Mouse (Mus musculus) intestine, embryonic 14.5 days (tissue): ENCODE measurements around the gene Knl1. TPM values are rescaled to one million over a fixed set of nuclear protein-coding genes. Genes with fewer than 3 reads are reported as not detected.

Experiments used
- ATAC-seq: fragments of 200-750 bp; cut with Nextera tagmentation; replicated peaks from 2 replicates; pipeline ENCODE4 v1.8.0; 2017; ENCODE audit warnings: low read depth, moderate number of reproducible peaks, moderate TSS enrichment, moderate library complexity; ENCODE audit not compliant: low FRiP score, low TSS enrichment
- DNase-seq: peaks from one replicate; pipeline ENCODE4 v3.0.0-alpha.2; 2018; ENCODE audit warnings: low spot score
- H3K27ac ChIP-seq: fragments of 300-500 bp; sonication (generic); 2 replicates; pipeline ENCODE4 v1.5.1; 2014; ENCODE audit warnings: low read depth, mild to moderate bottlenecking, control low read depth
- H3K27me3 ChIP-seq: fragments of 300-500 bp; sonication (generic); replicated peaks from 2 replicates; pipeline ENCODE4 v1.6.1; 2014; ENCODE audit warnings: low read length, control low read depth; ENCODE audit not compliant: control insufficient read depth, insufficient read depth
- H3K36me3 ChIP-seq: fragments of 300-500 bp; sonication (generic); 2 replicates; pipeline ENCODE4 v1.6.1; 2014; ENCODE audit warnings: low read length, control low read depth; ENCODE audit not compliant: control insufficient read depth, insufficient read depth
- H3K4me1 ChIP-seq: fragments of 300-500 bp; sonication (generic); replicated peaks from 2 replicates; pipeline ENCODE4 v1.6.1; 2014; ENCODE audit warnings: low read length, control low read depth, mixed read lengths; ENCODE audit not compliant: control insufficient read depth, insufficient read depth
- H3K4me2 ChIP-seq: fragments of 300-500 bp; sonication (generic); 2 replicates; pipeline ENCODE4 v1.6.1; 2014; ENCODE audit warnings: low read length
- H3K4me3 ChIP-seq: fragments of 300-500 bp; sonication (generic); 2 replicates; pipeline ENCODE4 v1.5.1; 2014; ENCODE audit warnings: low read depth, low read length, control low read depth, mixed read lengths
- H3K9ac ChIP-seq: fragments of 300-500 bp; sonication (generic); 2 replicates; pipeline ENCODE4 v1.6.1; 2014; ENCODE audit warnings: mild to moderate bottlenecking, low read length
- H3K9me3 ChIP-seq: fragments of 300-500 bp; sonication (generic); 2 replicates; pipeline ENCODE4 v1.6.1; 2016; ENCODE audit warnings: low read length, control low read depth; ENCODE audit not compliant: control insufficient read depth
- WGBS: fragments of 180-500 bp; shearing (Covaris S2); extraction: QIAGEN DNeasy Blood & Tissue Kit; methylation state at CpG from one replicate; pipeline ENCODE4 v1.1.7; 2014; 5-methylcytosine and 5-hydroxymethylcytosine counted together
- polyA plus RNA-seq: library from polyadenylated mRNA; unstranded; fragments of >200 nt; fragmentation: Nextera tagmentation; extraction: Ambion mirVana; gene quantifications from 2 replicates; pipeline ENCODE4 v1.2.1, GENCODE M21; 2014

Gene Knl1
- polyA plus RNA-seq, 1 experiment from 2014 or later = 46.5 TPM

- Histone ChIP-seq H3K4me3 (peak overlapping the region; percentile 81), H3K4me1 (peaks cover 6% of the 10 kb centered on the region), H3K27me3 (no peaks in the 10 kb centered on the region), H3K36me3 (peaks cover 19% of the 10 kb centered on the region; the same call in 1 of the 2 replicates), H3K9ac (peak overlapping the region; percentile 81), H3K27ac (peak overlapping the region; percentile 94; the same call in 1 of the 2 replicates), H3K4me2 (peak overlapping the region; percentile 91), H3K9me3 (no peaks in the 10 kb centered on the region)
- DNase-seq (no peak), ATAC-seq (no peak)
- WGBS = 9% methylated on average over 20 of the region's 20 CpGs
Observed at GRCm38 (mm10) chr2:119113121-119113925, 66.4 kb downstream of the Knl1 start.

GRCm38 (mm10) chr2:119136346-119136898, 89.5 kb downstream of the Knl1 start:
- Histone ChIP-seq H3K27ac (no peak overlapping the region), H3K9ac (no peak overlapping the region), H3K36me3 (peaks cover 82% of the 10 kb centered on the region), H3K4me3 (no peak overlapping the region), H3K4me1 (no peaks in the 10 kb centered on the region), H3K4me2 (no peak overlapping the region), H3K9me3 (no peaks in the 10 kb centered on the region), H3K27me3 (no peaks in the 10 kb centered on the region)
- DNase-seq = no peak
- 82% methylated on average over 5 of the region's 5 CpGs for WGBS
- no peak for ATAC-seq

- no peak overlapping the region for H3K4me2 ChIP-seq
- H3K9ac ChIP-seq = no peak overlapping the region
- no peak for ATAC-seq
- H3K36me3 ChIP-seq = peaks cover 81% of the 10 kb centered on the region
- DNase-seq = no peak
- H3K4me3 ChIP-seq = no peak overlapping the region
- 87% methylated on average over 2 of the region's 2 CpGs for WGBS
- no peaks in the 10 kb centered on the region for H3K27me3 ChIP-seq
- H3K27ac ChIP-seq = no peak overlapping the region
- H3K9me3 ChIP-seq = no peaks in the 10 kb centered on the region
- H3K4me1 ChIP-seq = no peaks in the 10 kb centered on the region
Observed at GRCm38 (mm10) chr2:119145199-119145598, 98.3 kb downstream of the Knl1 start.

GRCm38 (mm10) chr2:119146435-119146834, 99.5 kb downstream of the Knl1 start:
- DNase-seq = no peak
- H3K36me3 ChIP-seq = peaks cover 86% of the 10 kb centered on the region
- H3K27ac ChIP-seq = no peak overlapping the region
- WGBS = 91% methylated on average over 6 of the region's 6 CpGs
- no peaks in the 10 kb centered on the region for H3K27me3 ChIP-seq
- H3K9me3 ChIP-seq = no peaks in the 10 kb centered on the region
- no peak for ATAC-seq
- H3K4me2 ChIP-seq = no peak overlapping the region
- no peak overlapping the region for H3K9ac ChIP-seq
- H3K4me3 ChIP-seq = no peak overlapping the region
- no peaks in the 10 kb centered on the region for H3K4me1 ChIP-seq

GRCm38 (mm10) chr2:119147160-119147678, 100.3 kb downstream of the Knl1 start:
- peaks cover 86% of the 10 kb centered on the region for H3K36me3 ChIP-seq
- no peak overlapping the region for H3K9ac ChIP-seq
- H3K27me3 ChIP-seq = no peaks in the 10 kb centered on the region
- no peaks in the 10 kb centered on the region for H3K4me1 ChIP-seq
- WGBS = 87% methylated on average over 22 of the region's 22 CpGs
- no peak overlapping the region for H3K4me2 ChIP-seq
- no peak overlapping the region for H3K27ac ChIP-seq
- H3K9me3 ChIP-seq = no peaks in the 10 kb centered on the region
- DNase-seq = no peak
- H3K4me3 ChIP-seq = no peak overlapping the region
- ATAC-seq = no peak

- Histone ChIP-seq H3K27ac (no peak overlapping the region), H3K4me3 (no peak overlapping the region), H3K4me1 (no peaks in the 10 kb centered on the region), H3K9ac (no peak overlapping the region), H3K4me2 (no peak overlapping the region), H3K27me3 (no peaks in the 10 kb centered on the region), H3K9me3 (no peaks in the 10 kb centered on the region), H3K36me3 (peaks cover 86% of the 10 kb centered on the region)
- 91% methylated on average over 8 of the region's 8 CpGs for WGBS
- ATAC-seq (no peak), DNase-seq (no peak)
Observed at GRCm38 (mm10) chr2:119147775-119148174, 100.9 kb downstream of the Knl1 start.

GRCm38 (mm10) chr2:119152255-119152654, 105.3 kb downstream of the Knl1 start:
- DNase-seq (no peak), ATAC-seq (no peak)
- H3K27me3 ChIP-seq = no peaks in the 10 kb centered on the region
- 90% methylated on average over 6 of the region's 6 CpGs for WGBS
- no peak overlapping the region for H3K4me3 ChIP-seq
- no peak overlapping the region for H3K27ac ChIP-seq
- H3K36me3 ChIP-seq = peaks cover 55% of the 10 kb centered on the region
- H3K4me1 ChIP-seq = peaks cover 10% of the 10 kb centered on the region
- no peaks in the 10 kb centered on the region for H3K9me3 ChIP-seq
- H3K4me2 ChIP-seq = no peak overlapping the region
- no peak overlapping the region for H3K9ac ChIP-seq

- WGBS = 77% methylated on average over 2 of the region's 2 CpGs
- Histone ChIP-seq H3K4me1 (peaks cover 10% of the 10 kb centered on the region), H3K4me2 (no peak overlapping the region), H3K36me3 (peaks cover 36% of the 10 kb centered on the region), H3K4me3 (no peak overlapping the region), H3K9me3 (no peaks in the 10 kb centered on the region), H3K9ac (no peak overlapping the region), H3K27ac (no peak overlapping the region), H3K27me3 (no peaks in the 10 kb centered on the region)
- ATAC-seq (no peak), DNase-seq (no peak)
Observed at GRCm38 (mm10) chr2:119154683-119155082, 107.8 kb downstream of the Knl1 start.
